Mouse (Mus musculus) urinary bladder, postnatal 10 days (tissue): ENCODE data around the gene Mettl13.

Experiments used
- DNase-seq: peaks from one replicate; pipeline ENCODE4 v3.0.0; 2022; ENCODE audit warnings: low spot score

The Mettl13 gene

GRCm38 (mm10) chr1:162532330-162532729, 16.0 kb downstream of the Mettl13 start:
- DNase-seq = no peak

- no peak for DNase-seq
Measured at GRCm38 (mm10) chr1:162531584-162531983, 16.8 kb downstream of the Mettl13 start.

GRCm38 (mm10) chr1:162530666-162531065, 17.7 kb downstream of the Mettl13 start:
- DNase-seq = no peak

GRCm38 (mm10) chr1:162529651-162530050, 18.7 kb downstream of the Mettl13 start:
- no peak for DNase-seq

GRCm38 (mm10) chr1:162515116-162515515, 33.2 kb downstream of the Mettl13 start:
- DNase-seq = no peak

- DNase-seq = no peak
Measured at GRCm38 (mm10) chr1:162510013-162510356, 38.4 kb downstream of the Mettl13 start.

- DNase-seq = no peak
Measured at GRCm38 (mm10) chr1:162509329-162510012, 38.9 kb downstream of the Mettl13 start.

GRCm38 (mm10) chr1:162508211-162509005, 39.9 kb downstream of the Mettl13 start:
- no peak for DNase-seq

GRCm38 (mm10) chr1:162506516-162506915, 41.8 kb downstream of the Mettl13 start:
- DNase-seq = no peak

- no peak for DNase-seq
Measured at GRCm38 (mm10) chr1:162505649-162506048, 42.7 kb downstream of the Mettl13 start.
